Mouse (Mus musculus): ENCODE data around the gene Atp2a2.

DNA sequence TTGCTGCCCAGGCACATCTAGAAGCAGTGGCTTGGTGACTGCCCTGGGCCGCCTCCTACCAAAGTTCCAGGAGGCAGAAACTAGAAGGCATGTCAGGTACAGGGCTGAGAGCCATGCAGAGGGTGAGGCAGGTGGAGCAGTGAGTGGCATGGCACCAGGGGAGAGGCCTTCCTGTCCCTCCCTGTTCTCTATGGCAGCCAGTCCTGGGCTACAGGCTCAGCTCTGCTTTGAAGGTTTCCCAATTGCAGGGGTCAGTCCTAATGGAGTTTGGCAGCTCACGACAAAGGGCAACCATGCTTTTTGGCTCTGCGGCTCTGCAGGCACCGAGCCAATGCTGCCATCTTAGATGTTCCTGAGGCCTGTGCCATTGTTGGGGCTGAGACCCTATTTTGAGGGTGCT, 47.6 kb downstream of the Atp2a2 start:
- no peak for TF ChIP-seq KAT2A (IDR thresholded peaks at IDR 0.05; ENCODE audit: insufficient replicate concordance, low read length)
- TF ChIP-seq CTCF (conservative IDR thresholded peaks at IDR 0.05 in 1 of 2, IDR thresholded peaks at IDR 0.05 in 1 of 2; ENCODE audit: low read depth in 2 of 2, low read length in 2 of 2) = no peak
- no peak for TF ChIP-seq USF1 (IDR thresholded peaks at IDR 0.05; ENCODE audit: low read depth, low read length)
- no peak for TF ChIP-seq MAFK (IDR thresholded peaks at IDR 0.05; ENCODE audit: insufficient replicate concordance, low read length)
- TF ChIP-seq NRF1 (IDR thresholded peaks at IDR 0.05; ENCODE audit: low read depth, low read length) = no peak
- TF ChIP-seq MEF2A (IDR thresholded peaks at IDR 0.05; ENCODE audit: borderline replicate concordance, low read depth, low read length) = no peak
- TF ChIP-seq JUN (IDR thresholded peaks at IDR 0.05; ENCODE audit: insufficient read depth, low read depth, low read length) = no peak
- no peak for TF ChIP-seq POLR2A (IDR thresholded peaks at IDR 0.05; ENCODE audit: low read depth, low read length)

Measured in CH12.LX (cell line).